Mouse (Mus musculus) spleen, postnatal 36 days (tissue): ENCODE results near the gene Tmed8.
"Not testable (repeated sequence)": the region's sequence is repeated elsewhere in the genome, so short reads cannot be mapped to it uniquely, and the experiment has no call there.

ENCODE experiments used
- DNase-seq, 2 experiments: peaks; one replicate each; pipeline ENCODE4 v3.0.0; 2022; ENCODE audit warnings: low spot score in 2 of 2, mixed read lengths in 1 of 2

The Tmed8 gene

DNA sequence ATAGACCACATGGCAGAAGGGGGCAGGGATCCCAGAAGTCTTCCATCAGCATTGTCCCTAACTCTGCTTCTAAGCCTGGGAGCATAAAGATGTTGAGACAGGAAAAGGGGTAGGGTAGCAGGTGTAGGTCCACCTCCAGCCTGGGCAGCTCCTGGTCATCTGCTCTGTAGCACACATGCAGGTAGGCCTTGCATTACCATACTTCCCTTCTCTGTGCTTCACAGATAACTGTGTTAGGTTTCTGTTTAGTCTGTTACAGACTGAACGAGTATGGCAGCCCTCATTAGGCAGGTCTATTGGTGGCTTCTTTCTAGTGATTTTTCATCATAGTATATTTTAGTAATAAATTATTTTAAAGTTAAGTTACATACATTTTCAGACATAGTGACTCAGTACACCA is 39.9 kb downstream of the Tmed8 start:
- DNase-seq = no peak

- no peak for DNase-seq
These were observed 42.2 kb downstream of the Tmed8 start for GRCm38 (mm10) chr12:87158099-87158498.

GRCm38 (mm10) chr12:87157361-87157760 is 42.9 kb downstream of the Tmed8 start:
- no peak for DNase-seq

DNA sequence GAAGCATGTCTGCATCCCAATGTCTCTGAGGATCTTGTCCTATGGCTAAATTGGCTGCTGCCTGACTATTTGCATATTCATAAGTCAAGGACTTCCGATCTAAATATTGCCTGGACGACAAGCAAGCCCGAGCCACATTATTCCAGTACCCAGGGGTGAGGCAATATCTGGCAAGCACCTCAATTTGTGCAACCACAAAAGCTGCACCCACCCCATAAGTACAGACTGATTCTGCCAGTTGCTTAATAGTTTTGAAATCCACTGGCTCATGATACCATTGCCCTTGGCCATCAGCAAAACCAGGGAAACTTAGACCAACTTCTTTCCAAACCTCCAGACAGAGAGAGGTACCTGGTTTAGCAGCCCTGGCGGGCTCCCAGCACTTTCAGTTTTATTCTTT is 45.8 kb downstream of the Tmed8 start:
- DNase-seq = not testable (repeated sequence)

DNA sequence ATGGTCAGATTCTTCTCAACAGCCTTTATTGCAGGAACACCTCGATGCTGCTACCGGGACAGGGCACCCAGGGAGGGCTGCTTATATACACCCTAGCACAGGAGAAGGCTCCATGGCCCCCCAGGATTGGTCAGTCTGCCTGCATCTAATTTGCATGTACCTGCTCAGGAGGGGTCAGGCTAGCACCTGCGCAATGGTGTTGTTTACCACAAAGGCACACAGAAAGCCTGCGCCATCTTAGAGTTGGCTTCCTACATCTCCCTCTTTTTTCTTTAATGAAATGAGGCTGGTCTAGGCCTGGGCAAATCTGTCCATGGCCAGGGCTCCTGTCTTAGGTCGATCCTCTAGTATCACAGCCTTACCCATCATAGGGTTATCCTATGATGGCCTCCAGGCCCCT is 50.8 kb downstream of the Tmed8 start:
- no peak for DNase-seq

- DNase-seq = no peak
These were observed 52.1 kb downstream of the Tmed8 start for GRCm38 (mm10) chr12:87148136-87148535.

DNA sequence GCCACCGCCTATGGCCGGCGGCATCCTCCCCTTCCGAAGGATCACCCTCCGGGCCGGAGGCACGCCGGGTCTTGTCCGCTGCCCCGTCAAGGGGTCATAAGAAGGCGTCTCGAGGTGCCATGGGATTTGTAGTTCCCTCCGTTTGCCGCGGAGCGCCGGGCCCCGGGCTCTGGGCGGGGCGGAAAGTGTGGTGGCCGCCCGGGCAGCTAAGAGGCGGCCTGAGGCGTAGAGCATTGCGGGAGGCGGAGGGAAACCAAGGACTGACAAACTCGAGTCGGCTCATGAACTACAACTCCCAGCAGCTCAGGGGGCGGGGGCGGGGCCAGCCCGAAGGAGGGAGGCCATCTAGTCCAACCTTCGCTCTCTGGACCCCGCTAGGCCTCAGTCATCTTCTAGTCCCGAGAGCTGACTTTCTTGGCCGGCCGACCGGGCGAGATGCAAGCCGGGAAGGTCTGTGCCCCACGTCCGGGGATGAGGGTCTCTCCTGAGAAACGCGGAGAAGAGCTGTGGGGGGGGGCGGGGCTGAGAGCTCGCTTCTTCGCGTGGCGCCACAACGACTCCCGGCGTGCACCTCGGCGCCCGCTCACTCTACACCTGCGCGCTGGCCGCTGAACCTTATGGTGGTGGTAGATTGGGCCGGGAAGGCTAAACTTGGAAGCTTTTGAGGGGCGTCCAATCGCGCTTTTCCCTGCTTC is 52.7 kb downstream of the Tmed8 start, which contains the start of gene Pomt2:
Pomt2 (minus strand) TSS at position 574 of the 695 bp plus-strand sequence.
- DNase-seq = peak; percentile 94

GRCm38 (mm10) chr12:87146966-87147365 is 53.3 kb downstream of the Tmed8 start, which contains the start of gene Gstz1:
Gstz1 (plus strand) TSS chr12:87147165.
- DNase-seq = peak; percentile 89 to 90

DNA sequence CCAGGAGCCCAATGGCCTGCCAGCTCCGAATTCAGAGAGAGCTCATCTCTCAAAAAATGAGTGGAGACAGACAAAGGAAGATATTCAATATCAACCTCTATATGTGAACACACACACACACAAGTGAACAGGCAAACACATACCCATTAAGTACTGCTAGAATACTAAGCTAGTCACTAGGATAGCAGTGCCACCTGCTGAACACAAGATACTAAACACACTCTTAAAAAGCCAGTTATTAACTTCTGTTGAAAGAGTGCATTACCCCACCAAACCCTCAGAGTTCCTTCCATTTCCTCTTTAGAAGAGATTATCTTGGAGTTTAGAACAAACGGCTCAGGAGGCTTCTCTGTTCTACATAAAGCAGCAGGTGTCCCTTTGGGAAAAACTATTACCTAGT is 58.1 kb downstream of the Tmed8 start:
- no peak for DNase-seq

DNA sequence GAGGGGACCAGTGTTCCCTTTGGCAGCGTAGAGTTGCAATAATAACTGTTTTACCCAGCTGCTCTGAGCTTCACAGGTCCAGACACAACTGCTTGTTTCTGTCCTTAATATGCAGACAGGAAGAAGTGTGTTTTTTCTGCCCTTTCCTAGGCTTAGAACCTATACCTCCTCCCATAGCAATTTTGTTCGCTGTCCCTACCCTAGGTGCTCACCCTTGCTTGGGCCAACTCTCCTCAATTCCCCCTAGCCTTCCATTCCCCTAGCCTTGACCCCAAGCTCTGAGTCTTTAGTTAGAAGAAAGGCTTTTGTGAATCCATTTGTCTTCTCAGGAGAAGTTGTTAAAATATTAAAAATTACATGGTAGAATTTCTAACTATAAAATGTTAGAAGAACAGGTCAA is 61.5 kb downstream of the Tmed8 start:
- no peak for DNase-seq

DNA sequence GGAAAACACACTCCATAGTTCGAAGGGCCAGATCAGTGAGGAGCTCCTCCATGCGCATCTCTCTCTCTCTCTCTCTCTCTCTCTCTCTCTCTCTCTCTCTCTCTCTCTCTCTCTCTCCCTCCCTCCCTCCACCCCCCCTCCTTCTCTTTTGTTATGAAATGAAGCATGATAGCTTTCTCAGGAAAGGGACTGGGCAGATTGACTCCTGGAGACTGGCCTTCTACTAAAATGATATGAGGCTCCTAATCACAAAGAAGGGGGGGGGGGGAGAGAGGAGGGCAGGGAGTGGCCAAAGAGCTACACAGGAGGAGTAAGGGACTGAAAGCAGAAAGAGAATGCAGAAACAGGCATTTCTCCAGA is 61.9 kb downstream of the Tmed8 start:
- DNase-seq = no peak

- DNase-seq = no peak
These were observed 62.6 kb downstream of the Tmed8 start for GRCm38 (mm10) chr12:87137439-87138341.

DNA sequence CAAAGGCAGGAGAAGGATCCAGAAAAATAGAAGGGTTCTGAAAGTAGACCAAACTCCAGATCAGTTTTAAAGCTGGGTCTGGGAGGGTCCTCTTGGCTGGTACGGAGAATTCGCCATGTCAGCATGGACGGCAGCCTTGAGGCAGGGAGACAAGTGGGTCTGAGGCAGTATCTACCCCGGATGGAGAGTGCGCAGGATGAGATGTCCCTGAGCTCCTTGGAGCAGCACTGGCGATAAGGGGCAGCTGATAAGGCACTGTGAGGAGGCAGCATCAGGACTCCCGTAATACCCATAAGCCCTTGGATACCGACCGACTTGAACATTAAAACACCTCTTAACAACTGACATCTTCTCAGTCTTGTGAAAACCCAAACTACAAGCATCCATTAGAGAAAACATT is 67.5 kb downstream of the Tmed8 start:
- no peak for DNase-seq

DNA sequence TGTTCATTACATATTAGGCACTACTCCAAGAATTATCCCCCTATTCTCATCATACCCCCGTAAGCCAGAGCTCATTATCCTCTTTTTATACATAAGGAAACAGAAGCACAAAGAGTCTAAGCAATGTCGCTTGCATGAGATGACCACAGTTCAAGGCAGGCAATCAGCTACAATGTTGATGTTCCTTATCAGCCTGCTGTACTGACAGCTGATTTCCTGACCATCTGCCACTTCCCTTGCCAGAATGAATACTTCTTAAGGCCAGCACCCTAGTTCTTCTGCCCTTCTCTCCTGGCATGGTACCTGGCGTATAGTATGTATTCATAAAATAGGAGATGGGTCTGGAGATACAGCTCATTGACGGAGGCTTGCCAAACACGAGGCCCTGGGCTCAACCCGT is 68.0 kb downstream of the Tmed8 start:
- no peak for DNase-seq

GRCm38 (mm10) chr12:87131619-87132018 is 68.6 kb downstream of the Tmed8 start:
- DNase-seq = peak; percentile 23 to 25

DNA sequence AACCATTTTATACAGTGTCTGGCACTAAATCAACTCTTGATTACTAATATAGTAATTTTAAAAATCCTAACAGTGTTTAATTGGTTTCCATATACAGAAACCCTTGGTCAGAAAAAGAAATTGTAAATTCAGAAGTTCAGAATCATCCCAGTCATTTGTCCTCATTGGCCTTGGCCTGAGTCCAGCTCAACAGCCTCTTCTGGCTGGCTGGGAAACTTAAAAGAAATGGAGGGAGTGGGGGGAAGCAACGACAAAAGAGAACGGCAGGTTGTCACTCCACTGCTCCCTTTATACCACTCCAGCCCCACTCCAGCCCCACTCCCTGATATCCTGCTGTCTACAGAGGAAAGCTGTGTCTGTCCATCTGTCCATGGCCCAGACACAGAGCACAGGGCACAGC is 69.1 kb downstream of the Tmed8 start:
- DNase-seq = no peak

GRCm38 (mm10) chr12:87130224-87130623 is 70.0 kb downstream of the Tmed8 start:
- DNase-seq = no peak

GRCm38 (mm10) chr12:87127256-87127655 is 73.0 kb downstream of the Tmed8 start:
- DNase-seq = no peak

- DNase-seq = no peak
These were observed 78.2 kb downstream of the Tmed8 start for GRCm38 (mm10) chr12:87121918-87122589.
